Mouse (Mus musculus): ENCODE results near the gene Nxn.

The Nxn gene

DNA sequence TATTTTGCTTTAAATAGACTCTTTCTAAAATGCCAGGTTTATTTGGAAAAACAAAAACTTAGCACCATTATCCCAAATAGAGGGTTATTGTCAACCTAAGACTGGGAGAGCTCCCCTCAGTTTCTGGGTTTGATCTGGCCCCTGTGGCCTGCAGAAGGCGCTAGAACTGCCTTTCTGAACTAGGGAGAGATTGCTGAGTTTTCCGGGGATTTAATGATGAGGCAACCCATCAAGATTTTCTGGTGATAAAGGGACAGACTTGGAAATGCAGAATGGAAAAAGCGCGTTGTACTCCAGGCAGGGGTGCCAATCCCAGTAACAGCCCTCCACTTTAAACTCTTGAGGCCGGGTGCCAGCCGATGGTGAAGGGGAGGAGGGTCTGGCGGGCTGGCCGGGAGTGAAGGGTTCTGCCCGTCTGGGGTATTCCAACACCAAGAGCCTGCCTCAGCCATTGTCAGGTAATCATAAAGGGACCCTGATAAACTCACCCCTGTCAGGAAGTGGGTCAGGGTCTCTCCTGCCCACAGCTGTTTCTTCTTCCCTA lies 100.4 kb downstream of the Nxn start:
- no peak for DNase-seq (ENCODE audit: low spot score)

DNA sequence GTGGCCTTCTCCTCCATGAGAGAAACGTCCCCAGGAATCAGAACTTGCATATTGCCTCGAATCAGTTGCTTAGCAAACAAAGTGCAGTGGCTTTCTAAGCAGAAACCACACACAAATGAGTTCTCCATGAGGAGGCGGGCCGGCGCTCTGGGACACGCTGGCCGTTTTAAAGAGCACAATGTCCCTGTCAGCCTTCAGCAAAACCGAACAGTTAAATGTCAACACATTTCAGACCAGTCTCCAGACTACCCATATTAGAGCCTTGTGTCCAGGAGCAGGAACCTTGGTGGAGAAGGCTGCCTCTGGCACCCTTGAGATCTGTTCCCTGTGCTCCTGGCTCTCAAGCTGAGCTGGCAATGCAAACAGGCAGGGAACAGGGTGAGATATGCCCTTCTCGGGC lies 101.7 kb downstream of the Nxn start:
- no peak for DNase-seq (ENCODE audit: low spot score)

DNA sequence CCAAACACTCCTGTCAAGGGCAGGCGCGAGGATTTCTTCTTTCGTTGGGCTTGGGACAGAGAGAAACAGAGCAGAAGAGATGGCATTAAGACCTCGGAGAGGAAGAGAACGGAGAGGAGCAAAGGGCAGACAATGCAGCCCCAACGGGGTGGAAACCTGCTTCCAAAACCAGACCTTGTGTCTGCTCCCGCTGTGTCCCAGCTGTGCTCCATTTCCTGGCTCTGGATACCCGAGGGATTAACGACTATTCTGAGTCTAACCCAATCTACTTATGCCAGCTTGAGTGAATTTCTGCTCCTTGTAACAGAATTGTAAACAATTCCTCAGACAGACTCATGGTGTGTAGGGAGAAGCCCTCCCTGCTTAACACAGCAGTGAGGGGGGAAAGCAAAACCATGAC lies 104.1 kb downstream of the Nxn start:
- DNase-seq (ENCODE audit: low spot score) = peak; percentile 55

DNA sequence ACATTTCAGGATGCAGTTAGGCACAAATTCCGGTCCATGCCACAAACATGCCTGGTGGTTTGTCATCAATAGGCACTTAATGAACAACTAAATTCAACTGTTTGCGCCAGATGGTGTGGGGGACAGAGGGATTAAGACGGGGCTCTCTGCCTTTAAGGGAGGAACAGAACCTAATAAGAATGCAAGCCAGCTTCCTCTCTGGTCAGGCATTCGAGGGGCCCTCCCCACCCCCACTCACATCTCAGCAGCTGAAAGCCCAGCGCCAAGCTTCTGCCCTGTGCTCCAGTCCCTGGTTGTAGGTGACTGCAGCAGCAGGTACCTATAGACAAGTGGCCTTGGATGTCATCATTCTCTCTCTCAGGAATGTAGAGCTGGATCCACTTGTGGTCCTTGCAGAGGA lies 104.9 kb downstream of the Nxn start:
- DNase-seq (ENCODE audit: low spot score) = no peak

DNA sequence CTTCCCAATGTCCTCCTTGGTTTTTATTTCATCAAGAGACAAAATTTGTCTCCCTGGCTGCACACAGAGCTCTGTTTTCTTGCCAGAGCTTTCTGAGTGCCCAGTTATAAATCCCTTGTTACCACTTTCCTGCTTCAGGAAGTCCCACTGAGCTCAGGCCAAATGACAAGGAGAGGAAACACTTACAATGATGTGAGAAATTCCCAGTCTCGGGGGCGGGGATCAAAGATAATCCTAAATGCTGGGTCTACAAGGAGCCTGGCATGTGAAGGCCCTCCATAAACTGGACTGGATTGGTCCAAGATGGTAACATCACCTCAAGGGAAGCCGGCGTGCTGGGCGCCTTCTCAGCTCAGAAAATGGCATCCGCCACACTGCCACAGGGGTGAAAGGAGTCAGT lies 106.1 kb downstream of the Nxn start:
- DNase-seq (ENCODE audit: low spot score) = no peak

DNA sequence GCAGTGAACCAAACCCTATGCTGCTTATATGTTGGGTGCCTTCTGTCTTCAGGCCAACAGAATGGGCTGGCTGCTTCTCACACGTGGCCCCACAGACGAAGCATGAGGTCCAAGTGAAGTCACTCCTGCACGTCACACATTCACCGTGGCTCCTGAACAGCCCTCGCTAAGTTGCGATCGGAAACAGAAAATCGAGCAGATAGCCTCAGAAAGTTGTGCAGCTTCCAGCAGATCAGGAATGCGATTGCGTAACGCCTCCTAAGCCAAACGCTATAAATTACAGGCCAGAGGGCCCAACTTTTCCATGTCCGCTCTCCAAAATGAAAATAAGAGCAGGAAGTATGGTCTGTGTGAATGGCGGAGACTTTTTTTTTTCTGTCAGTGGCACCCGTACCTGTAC lies 106.5 kb downstream of the Nxn start:
- DNase-seq (ENCODE audit: low spot score) = no peak

DNA sequence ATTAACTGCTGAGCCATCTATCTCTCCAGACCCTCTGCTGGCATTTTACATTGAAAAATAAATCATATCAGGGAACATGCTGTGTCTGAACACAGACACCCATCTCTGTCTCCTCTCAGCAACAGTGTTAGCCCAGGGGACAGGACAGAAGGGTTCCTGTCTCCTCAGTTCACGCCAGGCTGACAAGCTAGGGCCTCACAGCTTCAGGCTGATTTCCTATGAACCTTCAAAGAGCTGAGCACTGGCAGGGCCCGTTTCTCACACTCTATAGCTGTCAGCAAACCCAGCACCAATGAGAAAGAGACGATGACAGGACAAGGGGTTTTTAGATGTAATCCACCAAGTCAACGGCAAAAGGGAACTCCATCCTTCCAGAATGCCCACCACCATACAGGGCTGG lies 107.0 kb downstream of the Nxn start:
- no peak for DNase-seq (ENCODE audit: low spot score)

DNA sequence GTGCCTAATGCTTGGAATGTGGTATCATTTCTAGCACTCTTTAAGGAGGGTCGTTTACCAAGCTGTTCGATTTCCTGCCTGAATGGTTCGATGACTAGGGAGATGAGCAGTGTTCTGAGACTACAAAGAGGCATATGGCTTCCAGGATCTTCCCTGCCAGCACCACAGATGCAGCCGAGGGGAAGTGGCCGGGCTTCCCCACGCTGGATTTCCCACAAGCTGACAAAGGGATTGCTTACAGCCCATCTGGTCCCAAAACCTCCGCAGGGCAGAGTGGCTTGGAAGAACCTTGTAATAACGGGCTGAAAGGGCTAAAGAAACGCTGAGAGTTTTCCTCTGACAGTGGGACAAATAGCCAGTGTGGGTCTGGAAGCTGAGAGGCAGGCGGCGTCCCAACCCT lies 108.6 kb downstream of the Nxn start:
- peak; percentile 55 for DNase-seq (ENCODE audit: low spot score)

DNA sequence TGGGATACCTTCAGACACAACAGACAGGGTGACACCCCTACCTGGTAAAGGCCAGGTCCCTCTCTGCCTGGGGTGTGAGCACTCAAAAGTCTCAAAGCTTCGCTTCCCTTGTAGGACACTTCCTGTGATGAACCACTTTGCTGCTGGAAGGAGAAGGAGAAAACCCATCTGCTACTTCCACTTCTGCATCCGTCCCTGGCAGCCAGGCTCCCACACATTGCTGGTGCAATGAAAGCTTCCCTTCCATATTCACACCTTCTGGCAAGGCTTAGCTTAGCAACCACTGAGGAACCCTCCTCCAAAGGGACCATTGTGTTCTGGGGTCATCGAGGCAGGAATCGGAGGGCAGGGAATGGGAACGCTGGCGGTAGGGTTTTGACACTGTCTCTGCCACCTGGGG lies 110.3 kb downstream of the Nxn start:
- DNase-seq (ENCODE audit: low spot score) = no peak

DNA sequence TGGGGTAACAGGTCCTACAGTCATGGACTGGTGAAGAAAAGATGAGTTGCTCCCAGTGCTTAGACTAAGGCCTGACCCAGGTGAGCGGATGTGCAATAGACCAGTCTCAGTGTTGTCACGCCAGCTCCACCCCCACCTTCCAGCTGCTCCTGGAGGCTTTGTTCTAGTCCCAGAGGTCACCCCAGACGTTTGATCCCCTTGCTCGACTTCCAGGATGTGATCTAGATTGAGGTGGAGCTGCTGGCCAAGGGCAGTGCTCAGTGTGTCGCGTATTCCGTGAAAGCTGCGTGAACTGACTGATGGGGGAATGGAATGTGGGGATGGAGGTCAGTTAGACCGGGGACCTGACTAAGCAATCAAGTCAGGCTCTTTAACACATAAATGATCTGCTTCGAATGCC lies 111.6 kb downstream of the Nxn start:
- no peak for DNase-seq (ENCODE audit: low spot score)

DNA sequence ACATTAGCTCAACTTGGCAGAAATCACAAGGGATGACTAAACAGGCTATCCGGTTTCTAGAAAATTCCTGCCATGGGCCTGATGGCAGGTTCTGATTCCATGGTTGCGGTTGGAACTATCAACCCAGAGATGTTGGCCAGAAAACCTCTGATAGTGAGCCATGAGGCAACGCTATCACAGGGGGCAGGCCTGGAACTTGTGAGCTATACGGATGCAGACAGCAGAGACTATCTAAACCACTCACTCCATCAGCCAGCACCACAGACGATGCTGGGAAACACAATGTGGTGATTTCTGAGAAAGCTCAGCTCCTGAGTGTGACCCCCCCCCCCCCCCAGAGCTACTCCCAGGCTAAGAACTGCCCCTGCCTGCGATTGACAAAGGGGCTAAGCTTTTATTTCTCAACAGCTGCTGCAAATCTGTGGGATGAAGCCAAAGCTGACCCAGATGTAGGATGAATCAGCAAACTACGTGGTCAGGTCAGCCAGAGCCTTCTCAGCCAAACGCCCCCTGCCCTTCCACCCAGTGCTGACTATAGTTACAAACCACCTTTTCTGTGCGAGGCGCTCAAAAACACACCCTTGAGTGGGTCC lies 112.3 kb downstream of the Nxn start:
- no peak for DNase-seq (ENCODE audit: low spot score)

DNA sequence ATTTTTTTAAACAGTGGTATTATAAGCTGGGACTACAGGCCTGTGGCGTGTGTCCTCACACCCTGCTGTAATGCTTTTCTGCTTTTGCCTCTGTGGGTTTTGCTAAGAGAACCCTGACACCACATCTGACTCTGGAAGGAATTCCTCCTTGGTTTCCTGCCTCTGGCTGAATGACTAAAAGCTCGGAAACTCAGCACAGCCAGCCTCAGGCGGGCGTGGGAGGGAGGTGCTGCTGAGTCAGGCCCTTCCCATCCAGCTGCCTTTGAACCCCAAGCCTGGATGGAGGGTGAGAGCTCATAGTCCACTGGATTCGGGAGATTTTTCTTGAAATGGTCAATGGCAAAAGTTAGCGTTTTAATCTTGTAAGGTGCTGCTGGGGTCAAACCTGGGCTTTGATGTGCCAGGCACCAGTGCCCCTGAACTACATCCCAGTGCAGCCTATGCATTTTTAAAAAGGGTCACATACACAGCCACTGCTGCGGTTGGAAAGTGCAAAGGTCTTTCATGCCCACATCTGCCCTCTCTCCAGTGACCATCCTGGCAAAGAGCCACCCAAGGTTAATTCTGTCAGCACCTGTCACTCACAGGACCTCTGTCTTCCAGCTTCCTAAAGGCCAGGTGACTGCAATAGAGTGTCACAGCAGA lies 113.4 kb downstream of the Nxn start:
- DNase-seq (ENCODE audit: low spot score) = no peak

DNA sequence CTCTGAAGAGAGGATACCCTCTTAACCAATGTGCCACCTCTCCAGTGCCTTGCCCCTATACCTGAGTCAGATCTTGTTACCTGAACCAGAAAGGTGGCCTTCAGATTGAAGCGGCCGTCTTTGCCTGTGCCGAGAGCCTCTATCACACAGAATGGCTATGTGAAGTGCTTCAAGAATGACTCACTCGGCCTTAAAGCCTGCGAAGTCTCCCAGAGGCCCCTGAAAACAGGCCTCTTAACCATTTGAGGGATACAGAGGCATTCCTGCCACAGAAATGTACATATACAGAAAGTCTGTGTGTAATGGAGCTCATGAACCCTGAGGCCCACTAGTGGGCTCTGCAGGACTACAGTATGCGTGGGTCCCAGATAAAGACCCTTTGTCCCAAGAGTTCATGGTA lies 115.1 kb downstream of the Nxn start:
- no peak for DNase-seq (ENCODE audit: low spot score)

DNA sequence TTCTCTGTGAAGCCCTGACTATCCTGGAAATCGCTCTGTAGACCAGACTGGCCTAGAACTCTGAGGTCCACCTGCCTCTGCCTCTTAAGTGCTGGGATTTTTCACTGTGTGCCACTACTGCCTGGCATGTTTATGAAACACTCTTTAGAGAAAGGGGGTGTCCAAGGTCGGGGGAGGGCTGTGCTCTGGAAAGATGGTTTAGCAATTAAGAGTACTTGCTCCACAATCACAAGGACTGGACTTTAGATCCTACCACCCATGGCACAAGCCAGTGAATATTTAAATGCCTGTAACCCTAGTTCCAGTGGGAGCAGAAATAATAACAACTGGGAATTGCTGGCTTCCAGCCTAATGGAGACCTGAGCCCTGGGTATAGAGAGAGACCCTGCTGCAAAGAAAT lies 119.0 kb downstream of the Nxn start:
- DNase-seq (ENCODE audit: low spot score) = no peak

DNA sequence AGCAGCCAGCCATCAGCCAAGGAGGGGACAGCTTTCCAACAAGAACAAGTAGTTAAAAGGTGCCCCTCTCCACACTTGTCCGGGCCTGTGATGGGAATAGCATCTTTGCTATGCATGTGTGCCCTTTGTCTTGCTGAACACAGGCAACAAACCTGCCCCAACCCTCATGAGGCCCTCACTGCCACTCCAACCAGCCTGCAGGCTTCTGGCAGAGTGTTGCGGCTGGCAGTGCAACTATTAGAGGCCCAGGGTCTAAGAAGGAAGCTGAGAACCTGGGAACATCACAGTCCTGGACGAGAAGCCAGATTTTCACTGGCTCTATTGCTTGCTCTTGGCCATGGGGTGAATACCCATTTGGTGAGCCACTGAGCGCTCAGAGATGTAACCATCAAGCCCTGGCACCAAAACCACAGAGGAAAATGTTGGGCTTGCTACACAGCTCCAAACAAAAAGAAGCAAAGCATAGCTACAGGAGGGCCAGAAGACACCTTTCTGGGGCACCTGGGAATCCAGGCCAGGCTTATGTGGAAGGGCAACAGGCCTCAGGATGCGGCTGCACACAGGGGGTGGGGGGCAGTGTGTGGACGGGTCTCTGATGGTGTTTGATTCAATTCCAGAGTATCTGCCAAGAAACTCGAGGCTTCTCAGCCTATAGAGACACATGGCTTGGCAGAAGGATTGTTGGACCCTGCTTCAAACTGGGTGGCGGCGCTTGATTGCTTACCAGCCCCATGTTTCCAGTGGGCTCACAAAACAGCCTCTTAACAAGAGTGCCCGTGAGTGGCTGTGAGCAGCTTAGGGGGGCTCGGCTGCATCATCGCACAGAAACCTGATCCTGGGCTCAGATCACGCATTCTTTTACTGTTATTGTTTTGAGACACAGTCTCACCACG lies 119.7 kb downstream of the Nxn start:
- DNase-seq (ENCODE audit: low spot score) = no peak

DNA sequence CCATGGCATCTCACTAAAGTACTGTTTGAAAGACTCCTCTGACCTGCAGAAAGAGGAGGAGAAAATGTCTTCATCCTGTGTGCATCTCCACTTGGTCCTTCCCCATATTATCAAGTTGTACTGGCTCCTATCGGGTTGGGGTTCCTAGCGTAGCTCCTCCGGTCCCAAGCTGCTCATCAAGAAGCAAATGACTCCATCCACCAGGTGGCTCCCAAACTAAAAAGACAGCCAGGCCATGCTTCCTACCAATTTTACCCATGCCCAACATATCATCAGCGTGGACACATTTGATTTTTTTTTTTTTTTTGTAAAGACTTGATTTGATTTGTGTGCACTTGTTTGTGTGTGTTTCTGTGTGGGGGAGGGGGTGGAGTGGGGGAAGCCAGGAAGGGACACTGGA lies 126.5 kb downstream of the Nxn start:
- DNase-seq (ENCODE audit: low spot score) = no peak

DNA sequence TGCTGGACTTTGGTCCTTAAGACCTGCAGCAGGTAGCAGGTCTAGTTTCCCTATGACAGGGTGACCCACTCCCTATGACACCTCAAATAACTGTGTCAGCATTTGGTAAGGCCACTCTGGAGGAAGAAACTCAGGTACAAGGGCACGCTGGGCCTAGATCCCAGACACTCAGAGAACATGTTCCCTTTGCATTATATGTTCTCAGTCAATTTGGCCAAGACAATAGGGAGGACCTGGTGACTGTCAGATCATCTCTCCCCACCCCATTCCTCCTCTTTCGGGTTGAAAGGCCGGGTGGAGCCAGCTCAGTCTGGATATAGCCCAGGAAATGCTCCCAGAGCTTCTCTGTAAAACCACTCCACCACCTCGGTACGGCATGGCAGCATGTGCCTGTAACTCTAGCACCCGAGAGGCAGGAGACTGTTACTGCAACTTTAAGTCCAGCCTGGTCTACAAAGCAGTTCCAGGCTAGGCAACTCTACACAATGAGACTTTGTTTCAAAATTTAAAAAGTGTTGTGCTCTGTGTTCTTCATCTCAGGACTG lies 130.3 kb downstream of the Nxn start:
- DNase-seq (ENCODE audit: low spot score) = no peak

DNA sequence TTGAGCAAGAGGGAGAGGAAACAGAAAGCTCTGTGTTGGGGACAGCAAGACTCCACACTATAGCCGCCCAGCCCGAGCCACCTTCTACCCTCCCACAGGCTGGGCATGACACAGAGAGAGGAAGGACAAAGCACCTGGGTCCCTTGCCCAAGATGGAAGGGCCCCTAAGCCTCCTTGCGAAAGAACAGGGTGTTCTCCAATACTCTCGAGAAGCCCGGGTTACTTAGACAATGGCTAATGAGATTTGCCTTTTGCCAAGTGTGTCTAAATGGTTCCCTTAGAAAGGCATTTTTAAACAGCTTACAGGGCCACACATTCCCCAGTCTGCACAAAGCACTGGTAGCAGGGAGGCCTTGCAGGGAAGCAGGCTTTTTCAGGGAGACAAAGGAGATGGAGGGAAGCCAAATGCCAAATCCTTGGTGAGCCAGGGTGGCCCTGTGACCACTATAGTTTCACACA lies 130.9 kb downstream of the Nxn start:
- DNase-seq (ENCODE audit: low spot score) = no peak

DNA sequence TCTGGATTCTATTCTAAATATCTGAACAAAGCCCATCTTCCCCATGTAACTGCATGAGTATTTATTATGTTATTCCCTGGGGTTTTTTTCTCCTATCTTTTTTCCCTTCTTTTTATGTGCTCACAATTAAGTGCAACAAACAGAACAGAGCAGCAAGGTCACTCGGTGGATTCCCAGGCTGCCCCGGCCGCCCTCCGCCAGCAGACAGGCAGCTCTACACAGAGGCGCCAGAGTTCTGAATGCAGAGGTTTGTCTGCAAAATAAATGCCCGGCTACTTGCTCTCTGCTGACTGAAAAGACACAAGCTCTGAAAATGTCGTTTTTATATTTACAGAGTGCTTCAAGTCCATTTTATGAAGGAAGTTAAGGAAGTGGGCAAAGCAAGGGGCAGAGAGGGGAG lies 131.4 kb downstream of the Nxn start:
- DNase-seq (ENCODE audit: low spot score) = no peak

DNA sequence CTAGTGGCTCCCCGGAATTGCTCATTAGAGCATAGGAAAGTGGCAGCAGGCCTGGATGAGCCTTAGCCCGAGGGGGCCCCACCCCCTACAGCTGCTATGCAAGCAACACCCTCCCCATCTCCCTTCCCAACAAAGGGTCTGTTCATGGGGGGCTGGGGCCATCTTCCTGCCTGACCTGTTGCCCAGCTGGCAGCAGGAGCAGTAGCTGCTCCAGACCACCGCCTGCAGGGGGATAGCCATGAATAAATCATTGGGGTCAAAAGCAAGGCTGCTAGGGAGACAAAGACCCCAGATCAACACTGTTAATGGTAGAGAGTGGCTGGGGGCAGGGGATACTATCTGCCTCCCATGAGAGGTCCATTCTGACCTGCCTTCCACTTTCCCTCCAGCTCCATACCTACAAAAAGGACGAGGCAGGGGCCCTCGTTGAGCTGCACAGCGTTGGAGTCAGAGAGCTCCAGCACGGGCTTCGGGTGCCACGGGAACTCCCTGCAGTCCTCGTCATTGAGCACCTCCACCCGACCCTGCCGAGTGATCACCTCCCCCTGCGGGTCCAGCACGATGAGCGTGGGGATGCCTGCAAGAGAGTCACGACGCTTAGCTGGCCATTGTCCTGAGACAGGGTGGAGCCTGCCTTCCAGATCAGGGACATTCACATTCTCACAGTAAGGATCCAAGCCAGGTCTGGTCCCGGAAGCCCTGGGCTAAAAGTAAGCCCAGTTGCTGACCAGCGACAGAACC lies 136.2 kb downstream of the Nxn start:
- peak; percentile 61 for DNase-seq (ENCODE audit: low spot score)

DNA sequence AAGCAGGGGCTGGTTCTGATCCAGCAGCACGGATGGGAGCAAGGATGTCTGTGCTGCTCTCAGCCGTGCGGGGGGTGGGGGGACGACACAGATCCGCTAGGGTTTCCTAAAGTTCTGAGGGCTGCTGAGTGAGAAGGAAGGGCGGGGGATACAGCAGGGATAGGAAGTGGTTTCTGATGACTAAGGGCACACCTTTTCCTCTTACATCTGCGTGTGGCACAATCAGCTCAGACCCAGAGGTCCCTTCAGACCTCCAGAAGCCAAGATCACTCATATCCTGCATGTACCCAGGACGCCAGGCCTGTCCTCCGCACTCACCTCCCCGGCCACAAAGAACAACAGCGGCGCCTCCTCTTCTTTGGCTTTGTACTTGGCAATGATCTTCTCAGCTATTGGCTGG lies 137.7 kb downstream of the Nxn start:
- DNase-seq (ENCODE audit: low spot score) = no peak
